Mouse (Mus musculus) midbrain, embryonic 14.5 days (tissue): ENCODE measurements around the gene Spa17. TPM values are rescaled to one million over a fixed set of nuclear protein-coding genes. Genes with fewer than 3 reads are reported as not detected.
A peak's percentile ranks its signal among the peaks of the same experiment; 100 is the strongest.

Experiments used
- ATAC-seq: fragments of 200-750 bp; cut with Nextera tagmentation; 2 replicates; pipeline ENCODE4 v1.8.0; 2017; ENCODE audit warnings: moderate number of reproducible peaks, moderate library complexity; ENCODE audit not compliant: low FRiP score, low TSS enrichment
- DNase-seq: peaks from one replicate; pipeline ENCODE4 v3.0.0-alpha.2; 2015
- H3K27ac ChIP-seq: fragments of 300-500 bp; sonication (generic); replicated peaks from 2 replicates; pipeline ENCODE4 v1.5.1; 2014; ENCODE audit warnings: mild to moderate bottlenecking, low read depth, low read length, moderate library complexity
- H3K27me3 ChIP-seq: fragments of 300-500 bp; sonication (generic); 2 replicates; pipeline ENCODE4 v1.6.1; 2014; ENCODE audit warnings: low read length, control low read depth, mixed read lengths; ENCODE audit not compliant: control insufficient read depth, insufficient read depth
- H3K36me3 ChIP-seq: fragments of 300-500 bp; sonication (generic); 2 replicates; pipeline ENCODE4 v1.6.1; 2014; ENCODE audit warnings: low read length, control low read depth; ENCODE audit not compliant: control insufficient read depth, insufficient read depth
- H3K4me1 ChIP-seq: fragments of 300-500 bp; sonication (generic); 2 replicates; pipeline ENCODE4 v1.6.1; 2014; ENCODE audit warnings: mild to moderate bottlenecking, antibody characterized with exemption, low read length, control low read depth; ENCODE audit not compliant: control insufficient read depth, insufficient read depth
- H3K4me2 ChIP-seq: fragments of 300-500 bp; sonication (generic); 2 replicates; pipeline ENCODE4 v1.6.1; 2014; ENCODE audit warnings: mild to moderate bottlenecking, low read length, moderate library complexity
- H3K4me3 ChIP-seq: fragments of 300-500 bp; sonication (generic); replicated peaks from 2 replicates; pipeline ENCODE4 v1.5.1; 2014; ENCODE audit warnings: low read depth, low read length
- H3K9ac ChIP-seq: fragments of 300-500 bp; sonication (generic); replicated peaks from 2 replicates; pipeline ENCODE4 v1.6.1; 2014; ENCODE audit warnings: mild to moderate bottlenecking, low read length, moderate library complexity
- H3K9me3 ChIP-seq: fragments of 300-500 bp; sonication (generic); 2 replicates; pipeline ENCODE4 v1.6.1; 2016; ENCODE audit warnings: low read length, control low read depth, mixed read lengths; ENCODE audit not compliant: control insufficient read depth
- WGBS: fragments of 180-500 bp; shearing (Covaris S2); extraction: QIAGEN DNeasy Blood & Tissue Kit; methylation state at CpG from one replicate; pipeline ENCODE4 v1.1.7; 2014; 5-methylcytosine and 5-hydroxymethylcytosine counted together
- polyA plus RNA-seq: library from polyadenylated mRNA; unstranded; fragments of >200 nt; fragmentation: Nextera tagmentation; extraction: Ambion mirVana; gene quantifications from 2 replicates; pipeline ENCODE4 v1.2.1, GENCODE M21; 2014

Spa17 gene
- polyA plus RNA-seq, result 7.5 and 9.5 TPM in 2 replicates

- Histone ChIP-seq H3K9ac (peak within 1 kb of the TSS; percentile 79), H3K4me1 (peaks cover 6% of the 10 kb centered on the region), H3K27me3 (no peaks in the 10 kb centered on the region), H3K4me2 (peak within 1 kb of the TSS; percentile 60), H3K36me3 (no peaks in the 10 kb centered on the region), H3K27ac (peak within 1 kb of the TSS; percentile 83), H3K4me3 (peak within 1 kb of the TSS; percentile 57), H3K9me3 (no peaks in the 10 kb centered on the region)
- peak; percentile 95 for ATAC-seq
- WGBS, result under 1% methylated on average over 45 of the region's 45 CpGs
- peak; percentile 94 for DNase-seq
Observed at GRCm38 (mm10) chr9:37613182-37613910, at the start of gene Spa17. TSS of gene Spa17 (minus strand) at chr9:37613722.

- no peak overlapping the region for H3K9ac ChIP-seq
- H3K27ac ChIP-seq, result no peak overlapping the region
- H3K27me3 ChIP-seq, result no peaks in the 10 kb centered on the region
- 76% methylated on average over 1 of the region's 1 CpGs for WGBS
- no peaks in the 10 kb centered on the region for H3K9me3 ChIP-seq
- H3K36me3 ChIP-seq, result no peaks in the 10 kb centered on the region
- DNase-seq, result no peak
- no peak overlapping the region for H3K4me3 ChIP-seq
- H3K4me2 ChIP-seq, result no peak overlapping the region
- ATAC-seq, result no peak
- no peaks in the 10 kb centered on the region for H3K4me1 ChIP-seq
Observed at GRCm38 (mm10) chr9:37663210-37663609, 49.7 kb upstream of the Spa17 start.

GRCm38 (mm10) chr9:37659413-37659812, 45.9 kb upstream of the Spa17 start:
- 89% methylated on average over 6 of the region's 6 CpGs for WGBS

GRCm38 (mm10) chr9:37656931-37657481, 43.5 kb upstream of the Spa17 start, which contains the start of gene Tbrg1:
TSS of gene Tbrg1 (minus strand) at chr9:37657312.
- peak; percentile 89 for DNase-seq
- no peaks in the 10 kb centered on the region for H3K27me3 ChIP-seq
- WGBS, result under 1% methylated on average over 36 of the region's 36 CpGs
- H3K9me3 ChIP-seq, result no peaks in the 10 kb centered on the region
- peak within 1 kb of the TSS; percentile 90 for H3K4me2 ChIP-seq
- peaks cover 26% of the 10 kb centered on the region for H3K36me3 ChIP-seq
- H3K4me1 ChIP-seq, result peaks cover 12% of the 10 kb centered on the region
- peak within 1 kb of the TSS; percentile 77 for H3K27ac ChIP-seq
- ATAC-seq, result peak; percentile 85
- H3K9ac ChIP-seq, result peak within 1 kb of the TSS; percentile 81
- H3K4me3 ChIP-seq, result peak within 1 kb of the TSS; percentile 93

More at GRCm38 (mm10) chr9:37659413-37659812, 45.9 kb upstream of the Spa17 start:
- H3K4me1 ChIP-seq, result peaks cover 12% of the 10 kb centered on the region
- no peak overlapping the region for H3K27ac ChIP-seq
- no peak for DNase-seq
- H3K4me2 ChIP-seq, result no peak overlapping the region
- no peak for ATAC-seq
- no peaks in the 10 kb centered on the region for H3K27me3 ChIP-seq
- H3K9ac ChIP-seq, result no peak overlapping the region
- no peaks in the 10 kb centered on the region for H3K9me3 ChIP-seq
- no peak overlapping the region for H3K4me3 ChIP-seq
- peaks cover 4% of the 10 kb centered on the region; the same call in 1 of the 2 replicates for H3K36me3 ChIP-seq

GRCm38 (mm10) chr9:37656439-37656881, 42.9 kb upstream of the Spa17 start:
- Histone ChIP-seq H3K9ac (peak overlapping the region; percentile 81), H3K9me3 (no peaks in the 10 kb centered on the region), H3K27ac (peak overlapping the region; percentile 77; the same call in 1 of the 2 replicates), H3K36me3 (peaks cover 28% of the 10 kb centered on the region), H3K27me3 (no peaks in the 10 kb centered on the region), H3K4me3 (peak overlapping the region; percentile 93), H3K4me2 (peak overlapping the region; percentile 90), H3K4me1 (peaks cover 12% of the 10 kb centered on the region)
- ATAC-seq (peak; percentile 16; the same call in 1 of the 2 replicates), DNase-seq (no peak)
- WGBS, result 3% methylated on average over 10 of the region's 10 CpGs

- WGBS, result 74% methylated on average over 8 of the region's 8 CpGs
- DNase-seq, result no peak
- no peak for ATAC-seq
- no peaks in the 10 kb centered on the region for H3K27me3 ChIP-seq
- no peaks in the 10 kb centered on the region for H3K9me3 ChIP-seq
- peaks cover 12% of the 10 kb centered on the region for H3K4me1 ChIP-seq
- H3K4me2 ChIP-seq, result peak overlapping the region; percentile 90
- peaks cover 33% of the 10 kb centered on the region for H3K36me3 ChIP-seq
- H3K27ac ChIP-seq, result no peak overlapping the region
- no peak overlapping the region for H3K9ac ChIP-seq
- peak overlapping the region; percentile 93 for H3K4me3 ChIP-seq
Observed at GRCm38 (mm10) chr9:37655961-37656360, 42.4 kb upstream of the Spa17 start.

GRCm38 (mm10) chr9:37653836-37654235, 40.3 kb upstream of the Spa17 start:
- Histone ChIP-seq H3K27me3 (no peaks in the 10 kb centered on the region), H3K9ac (no peak overlapping the region), H3K4me1 (peaks cover 12% of the 10 kb centered on the region), H3K4me2 (no peak overlapping the region), H3K27ac (no peak overlapping the region), H3K36me3 (peaks cover 54% of the 10 kb centered on the region), H3K9me3 (no peaks in the 10 kb centered on the region), H3K4me3 (no peak overlapping the region)
- ATAC-seq, result no peak
- DNase-seq, result no peak
- WGBS, result 88% methylated on average over 5 of the region's 5 CpGs

GRCm38 (mm10) chr9:37650639-37651038, 37.1 kb upstream of the Spa17 start:
- WGBS, result 92% methylated on average over 5 of the region's 5 CpGs
- DNase-seq (no peak), ATAC-seq (no peak)
- Histone ChIP-seq H3K4me1 (no peaks in the 10 kb centered on the region), H3K9me3 (no peaks in the 10 kb centered on the region), H3K36me3 (peaks cover 78% of the 10 kb centered on the region), H3K4me3 (no peak overlapping the region), H3K27me3 (no peaks in the 10 kb centered on the region), H3K4me2 (no peak overlapping the region), H3K9ac (no peak overlapping the region), H3K27ac (no peak overlapping the region)
